Mouse (Mus musculus): ENCODE data around the gene Notch3.
"Not testable (repeated sequence)": the region's sequence is repeated elsewhere in the genome, so short reads cannot be mapped to it uniquely, and the experiment has no call there.

Notch3 gene

DNA sequence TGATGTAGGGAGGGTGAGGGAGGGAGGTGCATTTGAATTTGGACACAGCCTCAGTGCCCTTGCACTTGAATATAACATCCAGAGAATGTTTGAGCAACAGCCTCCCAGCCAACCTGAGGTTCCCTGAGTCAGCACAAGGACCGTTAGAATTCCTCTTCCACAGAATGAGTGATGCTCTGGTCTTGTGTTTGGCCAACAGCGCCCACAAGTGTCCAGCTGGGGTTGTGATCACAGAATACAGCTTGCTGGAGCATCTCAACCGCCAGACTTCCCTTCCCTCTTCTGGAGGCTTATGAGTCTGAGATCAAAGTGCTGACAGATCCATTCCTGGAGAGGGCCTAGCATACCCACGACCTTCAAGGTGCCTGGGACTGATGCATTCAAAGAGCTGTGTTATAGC lies 63.6 kb downstream of the Notch3 start:
- ATAC-seq (ENCODE audit: insufficient number of reproducible peaks, low FRiP score, low TSS enrichment), result no peak

- ATAC-seq (ENCODE audit: insufficient number of reproducible peaks, low FRiP score, low TSS enrichment), result peak; percentile 58; the same call in 1 of the 2 replicates
Observed at GRCm38 (mm10) chr17:32099943-32100586, 66.6 kb downstream of the Notch3 start.

DNA sequence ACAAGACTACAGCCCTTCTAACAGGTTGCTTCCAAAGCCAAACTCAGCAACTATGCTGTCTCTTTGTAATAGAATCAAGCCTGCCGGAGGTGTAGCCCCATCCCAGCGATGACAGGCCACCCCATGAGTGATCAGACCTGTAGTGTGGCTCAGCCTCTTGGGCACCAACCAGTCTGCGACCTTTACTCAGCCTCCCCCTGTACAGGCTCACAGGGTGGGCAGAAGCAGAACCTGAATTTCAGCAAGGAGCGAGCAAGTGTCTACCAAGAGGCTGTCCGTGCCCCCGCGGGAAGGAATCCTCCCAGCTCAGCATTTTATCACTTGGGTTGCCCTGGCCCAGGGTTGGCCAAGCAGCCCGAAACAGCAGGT lies 67.1 kb downstream of the Notch3 start:
- no peak for ATAC-seq (ENCODE audit: insufficient number of reproducible peaks, low FRiP score, low TSS enrichment)

DNA sequence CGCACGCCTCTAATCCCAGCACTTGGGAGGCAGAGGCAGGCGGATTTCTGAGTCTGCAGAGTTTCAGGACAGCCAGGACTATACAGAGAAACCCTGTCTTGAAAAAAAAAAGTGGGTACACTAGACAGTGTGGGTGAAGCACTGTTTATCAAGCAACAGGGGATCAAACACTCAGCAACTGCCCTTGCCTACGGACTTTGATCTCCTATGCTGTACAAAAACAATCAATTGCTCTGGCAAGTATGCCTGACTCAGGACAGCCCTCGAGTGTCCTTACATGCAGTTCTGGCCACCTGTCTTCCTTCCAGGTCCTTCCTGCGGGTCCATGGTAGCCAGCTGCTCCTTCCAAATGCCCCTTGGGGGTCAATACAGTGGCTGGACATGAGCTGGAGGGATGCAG lies 67.7 kb downstream of the Notch3 start:
- not testable (repeated sequence) for ATAC-seq (ENCODE audit: insufficient number of reproducible peaks, low FRiP score, low TSS enrichment)

GRCm38 (mm10) chr17:32097676-32098075 lies 69.0 kb downstream of the Notch3 start:
- no peak for ATAC-seq (ENCODE audit: insufficient number of reproducible peaks, low FRiP score, low TSS enrichment)

DNA sequence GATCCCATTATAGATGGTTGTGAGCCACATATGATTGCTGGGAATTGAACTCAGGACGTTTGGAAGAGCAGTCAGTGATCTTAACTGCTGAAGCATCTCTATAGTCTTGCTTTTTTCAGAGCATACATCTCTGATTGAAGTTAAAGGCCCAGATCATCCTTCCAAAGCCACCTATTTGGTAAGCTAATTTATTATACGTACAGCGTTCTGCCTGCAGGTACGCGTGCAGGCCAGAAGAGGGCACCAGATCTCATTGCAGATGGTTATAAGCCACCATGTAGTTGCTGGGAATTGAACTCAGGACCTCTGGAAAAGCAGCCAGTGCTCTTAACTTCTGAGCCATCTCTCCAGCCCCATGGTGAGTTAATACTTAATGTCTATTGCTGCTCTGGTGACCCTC lies 73.8 kb downstream of the Notch3 start:
- ATAC-seq (ENCODE audit: insufficient number of reproducible peaks, low FRiP score, low TSS enrichment), result no peak

GRCm38 (mm10) chr17:32092241-32092619 lies 74.4 kb downstream of the Notch3 start:
- ATAC-seq (ENCODE audit: insufficient number of reproducible peaks, low FRiP score, low TSS enrichment), result no peak

DNA sequence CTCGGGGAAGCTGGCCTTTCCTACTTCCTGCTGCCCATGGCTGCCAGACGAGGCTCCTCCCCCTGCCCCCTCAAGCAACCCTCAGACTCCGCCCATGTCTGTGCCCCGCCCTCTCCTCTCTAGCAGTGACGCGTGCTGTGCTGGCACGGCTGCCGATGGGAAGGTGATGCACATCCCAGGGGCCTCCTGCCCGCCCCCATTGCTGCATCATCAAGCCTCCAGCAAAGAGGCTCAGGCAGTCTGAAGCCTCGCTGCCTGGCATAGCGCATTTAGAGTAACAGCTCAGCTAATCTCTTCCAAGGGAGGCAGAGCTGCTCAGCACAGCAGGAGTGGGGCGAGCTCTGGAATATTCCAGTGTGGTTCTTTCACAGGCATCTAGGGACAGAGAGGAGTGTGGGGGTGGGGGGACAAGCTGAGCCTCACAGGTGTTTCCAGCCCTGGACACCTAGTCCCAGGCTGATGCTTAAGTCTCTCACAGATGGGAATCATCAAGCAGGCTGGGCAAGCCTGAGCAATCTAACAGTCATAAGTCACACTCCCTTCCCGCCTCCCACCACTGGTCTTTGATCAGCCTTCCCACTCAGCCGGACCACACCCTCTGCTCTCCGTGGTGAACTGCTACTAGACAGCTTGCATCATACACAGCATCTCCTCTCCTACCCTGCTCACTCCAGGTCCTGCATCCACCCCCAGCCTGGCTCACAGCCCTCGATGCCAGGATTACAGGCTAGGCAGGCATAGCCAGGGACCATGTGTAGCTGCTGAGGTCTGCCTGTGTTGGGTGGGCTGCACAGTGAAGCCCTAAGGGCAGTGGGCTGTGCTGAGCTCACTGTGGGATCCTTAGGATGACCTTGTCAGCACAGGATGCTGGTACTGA lies 75.0 kb downstream of the Notch3 start:
- ATAC-seq (ENCODE audit: insufficient number of reproducible peaks, low FRiP score, low TSS enrichment), result not testable (repeated sequence)

GRCm38 (mm10) chr17:32091032-32091363 lies 75.7 kb downstream of the Notch3 start:
- ATAC-seq (ENCODE audit: insufficient number of reproducible peaks, low FRiP score, low TSS enrichment), result 0 out of 2 replicates have a peak, but pooled peaks have one; percentile 56

DNA sequence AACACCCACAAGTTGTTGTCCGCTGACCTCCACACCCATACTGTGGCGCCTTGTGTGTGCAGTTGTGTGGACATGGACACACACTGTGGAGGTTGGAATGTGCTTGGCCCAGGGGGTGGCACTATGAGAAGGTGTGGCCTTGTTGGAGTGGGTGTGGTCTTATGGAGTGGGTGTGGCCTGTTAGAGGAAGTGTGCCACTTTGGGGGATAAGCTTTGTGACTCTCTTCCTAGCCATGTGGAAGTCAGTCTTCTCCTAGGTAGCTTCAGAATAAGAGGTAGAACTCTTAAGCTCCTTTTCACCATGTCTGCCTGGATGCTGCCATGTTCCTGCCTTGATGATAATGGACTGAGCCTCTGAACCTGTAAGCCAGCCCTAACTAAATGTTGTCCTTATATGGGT lies 79.6 kb downstream of the Notch3 start:
- ATAC-seq (ENCODE audit: insufficient number of reproducible peaks, low FRiP score, low TSS enrichment), result no peak

DNA sequence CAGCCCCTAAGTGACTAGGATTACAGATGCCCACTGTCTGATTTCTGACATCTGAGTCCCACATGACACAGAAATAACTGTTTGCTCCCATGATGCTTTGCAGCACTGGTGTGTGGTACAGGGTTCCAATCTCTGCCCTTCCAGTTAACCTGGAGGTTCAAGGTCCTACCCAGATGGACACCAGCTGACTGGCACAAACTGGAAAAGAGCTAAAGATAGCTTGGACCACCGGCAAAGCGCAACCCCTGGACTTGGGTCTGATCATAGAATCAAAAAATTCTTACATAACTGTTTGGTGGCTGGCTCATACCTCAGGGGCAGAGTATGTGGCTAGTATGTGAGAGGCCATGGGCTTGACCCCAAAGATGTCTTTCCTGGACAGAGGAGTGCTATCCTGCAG lies 83.3 kb downstream of the Notch3 start:
- ATAC-seq (ENCODE audit: insufficient number of reproducible peaks, low FRiP score, low TSS enrichment), result no peak

DNA sequence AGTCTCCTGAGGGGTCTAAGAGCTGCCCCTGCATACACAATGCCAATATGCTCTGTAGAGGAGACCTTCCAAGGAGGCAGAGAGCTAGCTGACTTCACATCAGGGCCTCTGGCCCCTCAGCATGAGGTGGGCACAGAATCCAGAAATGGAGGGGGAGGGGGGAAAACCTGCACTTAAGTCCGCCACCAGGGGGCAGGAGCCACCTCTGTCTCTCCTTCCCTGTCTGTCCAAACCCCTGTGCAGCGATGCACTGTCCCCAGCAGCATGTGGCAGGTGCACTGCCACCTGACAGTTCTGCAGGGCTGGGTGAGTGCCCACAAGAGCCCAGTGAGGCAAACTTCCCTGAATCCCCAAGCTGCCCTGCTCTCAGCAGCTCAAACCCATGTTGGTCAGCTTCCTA lies 91.5 kb downstream of the Notch3 start:
- ATAC-seq (ENCODE audit: insufficient number of reproducible peaks, low FRiP score, low TSS enrichment), result no peak

DNA sequence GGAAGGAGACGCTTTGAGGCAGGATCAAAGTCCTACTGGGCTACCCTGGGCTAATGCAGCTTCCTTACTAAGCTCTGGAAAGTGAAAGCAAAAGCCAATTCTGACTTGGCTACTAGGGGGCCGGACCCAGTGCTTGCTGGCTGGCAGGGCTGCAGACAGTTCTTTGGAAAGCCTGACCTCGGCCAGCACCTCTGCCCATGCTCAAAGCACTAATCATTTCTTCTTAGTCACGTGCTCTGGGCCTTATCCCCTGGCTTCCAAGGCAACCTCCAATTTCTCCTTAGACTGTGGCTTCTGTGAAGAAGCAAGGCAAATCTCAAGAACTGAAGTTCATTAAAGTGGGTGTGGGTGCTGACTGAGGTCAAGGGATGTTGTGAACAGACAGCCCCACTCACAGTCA lies 92.0 kb downstream of the Notch3 start:
- ATAC-seq (ENCODE audit: insufficient number of reproducible peaks, low FRiP score, low TSS enrichment), result no peak

GRCm38 (mm10) chr17:32073359-32073758 lies 93.3 kb downstream of the Notch3 start:
- ATAC-seq (ENCODE audit: insufficient number of reproducible peaks, low FRiP score, low TSS enrichment), result no peak
